Mouse (Mus musculus) heart, embryonic 11.5 days (tissue): ENCODE data around the gene S100a3. TPM values are rescaled to one million over a fixed set of nuclear protein-coding genes. Genes with fewer than 3 reads are reported as not detected.

Experiments
- ATAC-seq: fragments of 200-750 bp; cut with Nextera tagmentation; replicated peaks from 2 replicates; pipeline ENCODE4 v1.8.0; 2017; ENCODE audit warnings: moderate library complexity; ENCODE audit not compliant: insufficient number of reproducible peaks, low FRiP score, low TSS enrichment
- H3K27ac ChIP-seq: fragments of 300-500 bp; sonication (generic); 2 replicates; pipeline ENCODE4 v1.5.1; 2014; ENCODE audit warnings: mild to moderate bottlenecking, low read depth, low read length
- H3K27me3 ChIP-seq: fragments of 300-500 bp; sonication (generic); 2 replicates; pipeline ENCODE4 v1.6.1; 2014; ENCODE audit warnings: mild to moderate bottlenecking, low read length, mixed read lengths; ENCODE audit not compliant: control insufficient read depth, insufficient read depth
- H3K36me3 ChIP-seq: fragments of 300-500 bp; sonication (generic); 2 replicates; pipeline ENCODE4 v1.6.1; 2014; ENCODE audit warnings: mild to moderate bottlenecking, low read length, moderate library complexity, mixed read lengths; ENCODE audit not compliant: control insufficient read depth, insufficient read depth
- H3K4me1 ChIP-seq: fragments of 300-500 bp; sonication (generic); 2 replicates; pipeline ENCODE4 v1.6.1; 2014; ENCODE audit warnings: low read length; ENCODE audit not compliant: control insufficient read depth, insufficient read depth
- H3K4me2 ChIP-seq: fragments of 300-500 bp; sonication (generic); 2 replicates; pipeline ENCODE4 v1.6.1; 2014; ENCODE audit warnings: mild to moderate bottlenecking, moderate library complexity
- H3K4me3 ChIP-seq: fragments of 300-500 bp; sonication (generic); 2 replicates; pipeline ENCODE4 v1.5.1; 2014; ENCODE audit warnings: low read depth, low read length
- H3K9ac ChIP-seq: fragments of 300-500 bp; sonication (generic); 2 replicates; pipeline ENCODE4 v1.6.1; 2014; ENCODE audit warnings: mild to moderate bottlenecking, low read depth, low read length, moderate library complexity
- H3K9me3 ChIP-seq: fragments of 300-500 bp; sonication (generic); replicated peaks from 2 replicates; pipeline ENCODE4 v1.6.1; 2016; ENCODE audit warnings: low read length; ENCODE audit not compliant: control insufficient read depth
- WGBS: fragments of 180-500 bp; shearing (Covaris S2); extraction: QIAGEN DNeasy Blood & Tissue Kit; methylation state at CpG from one replicate; pipeline ENCODE4 v1.1.7; 2014; ENCODE audit not compliant: insufficient replicate concordance; 5-methylcytosine and 5-hydroxymethylcytosine counted together
- polyA plus RNA-seq: library from polyadenylated mRNA; unstranded; fragments of >200 nt; fragmentation: Nextera tagmentation; extraction: Ambion mirVana; gene quantifications from 2 replicates; pipeline ENCODE4 v1.2.1, GENCODE M21; 2014

S100a3 gene
- polyA plus RNA-seq, 1 experiment from 2014 or later = 0.24 TPM

DNA sequence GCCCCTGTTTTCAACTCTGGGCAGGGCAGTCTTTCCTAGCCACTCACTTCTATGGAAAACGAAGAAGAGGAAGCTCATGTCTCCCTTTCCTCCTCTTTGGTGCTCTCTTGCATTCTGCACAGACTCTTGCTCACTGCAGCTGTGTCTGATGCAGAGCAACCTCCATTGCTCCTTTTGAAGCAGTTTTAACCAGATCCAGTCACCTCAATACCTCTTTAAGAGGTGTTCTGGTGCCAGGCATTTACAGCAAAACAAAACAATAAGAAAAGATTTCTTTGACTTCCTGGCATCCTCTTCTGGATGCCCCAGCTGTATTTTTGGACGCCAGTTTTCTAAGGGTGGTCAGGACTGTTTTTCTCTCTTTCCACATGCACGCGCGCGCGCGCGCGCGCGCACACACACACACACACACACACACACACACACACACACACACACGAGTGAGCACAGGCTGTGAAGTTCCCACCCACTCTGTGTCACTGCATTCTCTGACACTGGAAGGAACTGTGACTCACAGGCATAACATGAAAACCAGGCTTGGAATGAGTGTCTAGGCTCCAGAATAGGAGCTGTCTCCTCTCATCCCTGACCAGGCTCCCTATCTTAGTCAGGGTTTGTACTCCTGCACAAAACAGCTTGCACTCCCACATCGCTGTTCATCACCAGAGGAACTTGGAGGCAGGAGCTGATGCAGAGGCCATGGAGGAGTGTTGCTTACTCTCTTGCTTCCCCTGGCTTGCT, 27.2 kb downstream of the S100a3 start:
- 0 out of 2 replicates have a peak, but pooled peaks cover 3% of the 10 kb centered on the region for H3K4me1 ChIP-seq
- no peak overlapping the region for H3K27ac ChIP-seq
- H3K9me3 ChIP-seq = no peaks in the 10 kb centered on the region
- WGBS = 87% methylated on average over 14 of the region's 14 CpGs
- no peak overlapping the region for H3K4me3 ChIP-seq
- H3K4me2 ChIP-seq = no peak overlapping the region
- H3K36me3 ChIP-seq = no peaks in the 10 kb centered on the region
- H3K9ac ChIP-seq = no peak overlapping the region
- ATAC-seq = no peak
- no peaks in the 10 kb centered on the region for H3K27me3 ChIP-seq

GRCm38 (mm10) chr3:90589390-90589789, 29.0 kb downstream of the S100a3 start:
- no peak for ATAC-seq
- H3K36me3 ChIP-seq = no peaks in the 10 kb centered on the region
- WGBS = 72% methylated on average over 6 of the region's 6 CpGs

GRCm38 (mm10) chr3:90589947-90590346, 29.6 kb downstream of the S100a3 start, which contains the start of gene S100a2:
TSS of gene S100a2 (plus strand) at chr3:90590247.
- no peaks in the 10 kb centered on the region for H3K36me3 ChIP-seq
- no peaks in the 10 kb centered on the region for H3K27me3 ChIP-seq
- H3K4me2 ChIP-seq = no peak within 1 kb of the TSS
- no peak within 1 kb of the TSS for H3K4me3 ChIP-seq
- 73% methylated on average over 8 of the region's 8 CpGs for WGBS
- H3K9ac ChIP-seq = no peak within 1 kb of the TSS
- H3K9me3 ChIP-seq = no peaks in the 10 kb centered on the region
- no peaks in the 10 kb centered on the region for H3K4me1 ChIP-seq
- H3K27ac ChIP-seq = no peak within 1 kb of the TSS
- no peak for ATAC-seq

More at GRCm38 (mm10) chr3:90589390-90589789, 29.0 kb downstream of the S100a3 start:
- Histone ChIP-seq H3K4me1 (no peaks in the 10 kb centered on the region), H3K27ac (no peak overlapping the region), H3K9ac (no peak overlapping the region), H3K9me3 (no peaks in the 10 kb centered on the region), H3K4me2 (no peak overlapping the region), H3K4me3 (no peak overlapping the region), H3K27me3 (no peaks in the 10 kb centered on the region)

GRCm38 (mm10) chr3:90594466-90594865, 34.1 kb downstream of the S100a3 start:
- H3K27me3 ChIP-seq = no peaks in the 10 kb centered on the region
- H3K36me3 ChIP-seq = no peaks in the 10 kb centered on the region
- ATAC-seq = no peak
- no peak overlapping the region for H3K27ac ChIP-seq
- no peaks in the 10 kb centered on the region for H3K9me3 ChIP-seq
- no peak overlapping the region for H3K4me3 ChIP-seq
- H3K4me2 ChIP-seq = no peak overlapping the region
- H3K4me1 ChIP-seq = no peaks in the 10 kb centered on the region
- H3K9ac ChIP-seq = no peak overlapping the region
- WGBS = 57% methylated on average over 1 of the region's 1 CpGs

- ATAC-seq = no peak
- H3K4me3 ChIP-seq = no peak overlapping the region
- no peak overlapping the region for H3K4me2 ChIP-seq
- no peaks in the 10 kb centered on the region for H3K9me3 ChIP-seq
- no peaks in the 10 kb centered on the region for H3K27me3 ChIP-seq
- H3K27ac ChIP-seq = no peak overlapping the region
- H3K4me1 ChIP-seq = no peaks in the 10 kb centered on the region
- H3K9ac ChIP-seq = no peak overlapping the region
- H3K36me3 ChIP-seq = no peaks in the 10 kb centered on the region
- 59% methylated on average over 5 of the region's 5 CpGs for WGBS
These were observed 35.2 kb downstream of the S100a3 start for GRCm38 (mm10) chr3:90595556-90595955.

DNA sequence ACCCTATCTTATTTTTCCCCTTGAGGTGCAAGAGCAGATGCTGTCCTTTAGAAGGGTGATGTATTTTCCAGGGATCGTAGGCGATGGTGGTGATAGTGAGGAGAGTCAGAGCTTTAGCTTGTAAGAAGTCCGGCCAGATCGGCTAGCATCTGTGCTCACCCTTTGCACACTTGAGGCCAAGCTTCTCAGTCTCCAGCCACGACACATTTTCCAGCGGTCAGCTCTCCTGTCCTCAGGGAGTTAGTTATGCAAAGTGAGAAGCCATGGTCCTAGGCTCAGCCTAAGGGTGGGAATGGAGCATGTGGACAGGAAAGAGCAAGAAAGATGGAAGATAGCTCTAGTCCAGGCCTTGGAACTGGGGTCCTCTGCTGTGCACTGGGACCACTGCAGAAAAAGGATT, 36.4 kb downstream of the S100a3 start:
- Histone ChIP-seq H3K27me3 (no peaks in the 10 kb centered on the region), H3K4me3 (no peak overlapping the region), H3K27ac (no peak overlapping the region), H3K4me1 (no peaks in the 10 kb centered on the region), H3K36me3 (no peaks in the 10 kb centered on the region), H3K9ac (no peak overlapping the region), H3K9me3 (no peaks in the 10 kb centered on the region), H3K4me2 (no peak overlapping the region)
- WGBS = 86% methylated on average over 6 of the region's 6 CpGs
- no peak for ATAC-seq

GRCm38 (mm10) chr3:90597736-90598135, 37.4 kb downstream of the S100a3 start:
- no peaks in the 10 kb centered on the region for H3K9me3 ChIP-seq
- no peak overlapping the region for H3K4me3 ChIP-seq
- H3K27ac ChIP-seq = no peak overlapping the region
- ATAC-seq = no peak
- H3K27me3 ChIP-seq = no peaks in the 10 kb centered on the region
- WGBS = 26% methylated on average over 6 of the region's 6 CpGs
- H3K9ac ChIP-seq = no peak overlapping the region
- no peaks in the 10 kb centered on the region for H3K36me3 ChIP-seq
- H3K4me2 ChIP-seq = no peak overlapping the region
- no peaks in the 10 kb centered on the region for H3K4me1 ChIP-seq

GRCm38 (mm10) chr3:90598212-90598611, 37.8 kb downstream of the S100a3 start:
- H3K9ac ChIP-seq = no peak overlapping the region
- no peak overlapping the region for H3K4me2 ChIP-seq
- no peaks in the 10 kb centered on the region for H3K36me3 ChIP-seq
- H3K4me3 ChIP-seq = no peak overlapping the region
- no peaks in the 10 kb centered on the region for H3K9me3 ChIP-seq
- H3K27me3 ChIP-seq = no peaks in the 10 kb centered on the region
- ATAC-seq = no peak
- H3K4me1 ChIP-seq = 0 out of 2 replicates have a peak, but pooled peaks cover under 1% of the 10 kb centered on the region
- H3K27ac ChIP-seq = no peak overlapping the region
- 81% methylated on average over 4 of the region's 4 CpGs for WGBS

- H3K36me3 ChIP-seq = no peaks in the 10 kb centered on the region
- no peaks in the 10 kb centered on the region for H3K27me3 ChIP-seq
- H3K9ac ChIP-seq = no peak overlapping the region
- 68% methylated on average over 3 of the region's 3 CpGs for WGBS
- no peak overlapping the region for H3K4me3 ChIP-seq
- no peak overlapping the region for H3K27ac ChIP-seq
- peaks cover 5% of the 10 kb centered on the region; the same call in 1 of the 2 replicates for H3K4me1 ChIP-seq
- H3K4me2 ChIP-seq = no peak overlapping the region
- H3K9me3 ChIP-seq = no peaks in the 10 kb centered on the region
- no peak for ATAC-seq
These were observed 39.0 kb downstream of the S100a3 start for GRCm38 (mm10) chr3:90599401-90599800.
